Mouse (Mus musculus): ENCODE data around the gene Zmynd8. TPM values are rescaled to one million over a fixed set of nuclear protein-coding genes. Genes with fewer than 3 reads are reported as not detected.

The Zmynd8 gene
- total RNA-seq, 2 experiments from 2014 or later = 33.7 to 53.0 TPM

- peak; percentile 44 for ATAC-seq (replicated peaks; ENCODE audit: poor library complexity, severe bottlenecking)
Measured at GRCm38 (mm10) chr2:165860962-165861682, 37.7 kb downstream of the Zmynd8 start.

GRCm38 (mm10) chr2:165860447-165860846 lies 38.4 kb downstream of the Zmynd8 start:
- ATAC-seq (replicated peaks; ENCODE audit: poor library complexity, severe bottlenecking) = no peak

- peak; percentile 28; the same call in 1 of the 2 replicates for ATAC-seq (replicated peaks; ENCODE audit: poor library complexity, severe bottlenecking)
Measured at GRCm38 (mm10) chr2:165858453-165859384, 40.1 kb downstream of the Zmynd8 start.

- peak; percentile 10; the same call in 1 of the 2 replicates for ATAC-seq (replicated peaks; ENCODE audit: poor library complexity, severe bottlenecking)
Measured at GRCm38 (mm10) chr2:165857841-165858426, 40.9 kb downstream of the Zmynd8 start.

GRCm38 (mm10) chr2:165857395-165857831 lies 41.4 kb downstream of the Zmynd8 start:
- ATAC-seq (replicated peaks; ENCODE audit: poor library complexity, severe bottlenecking) = peak; percentile 18; the same call in 1 of the 2 replicates

GRCm38 (mm10) chr2:165856611-165857200 lies 42.1 kb downstream of the Zmynd8 start:
- ATAC-seq (replicated peaks; ENCODE audit: poor library complexity, severe bottlenecking) = no peak

- ATAC-seq (replicated peaks; ENCODE audit: poor library complexity, severe bottlenecking) = peak; percentile 15; the same call in 1 of the 2 replicates
Measured at GRCm38 (mm10) chr2:165855641-165856301, 43.0 kb downstream of the Zmynd8 start.

- ATAC-seq (replicated peaks; ENCODE audit: poor library complexity, severe bottlenecking) = 0 out of 2 replicates have a peak, but pooled peaks have one; percentile 8
Measured at GRCm38 (mm10) chr2:165854207-165854968, 44.4 kb downstream of the Zmynd8 start.

- ATAC-seq (replicated peaks; ENCODE audit: poor library complexity, severe bottlenecking) = peak; percentile 40
Measured at GRCm38 (mm10) chr2:165852896-165853633, 45.8 kb downstream of the Zmynd8 start.

- peak; percentile 76 for ATAC-seq (replicated peaks; ENCODE audit: poor library complexity, severe bottlenecking)
Measured at GRCm38 (mm10) chr2:165852453-165852852, 46.4 kb downstream of the Zmynd8 start.

- no peak for ATAC-seq (replicated peaks; ENCODE audit: poor library complexity, severe bottlenecking)
Measured at GRCm38 (mm10) chr2:165851811-165852415, 46.9 kb downstream of the Zmynd8 start.

- ATAC-seq (replicated peaks; ENCODE audit: poor library complexity, severe bottlenecking) = peak; percentile 16; the same call in 1 of the 2 replicates
Measured at GRCm38 (mm10) chr2:165850826-165851225, 48.0 kb downstream of the Zmynd8 start.

GRCm38 (mm10) chr2:165849129-165849528 lies 49.7 kb downstream of the Zmynd8 start:
- no peak for ATAC-seq (replicated peaks; ENCODE audit: poor library complexity, severe bottlenecking)

- ATAC-seq (replicated peaks; ENCODE audit: poor library complexity, severe bottlenecking) = no peak
Measured at GRCm38 (mm10) chr2:165846787-165847186, 52.0 kb downstream of the Zmynd8 start.

GRCm38 (mm10) chr2:165845490-165845889 lies 53.3 kb downstream of the Zmynd8 start:
- ATAC-seq (replicated peaks; ENCODE audit: poor library complexity, severe bottlenecking) = no peak

- ATAC-seq (replicated peaks; ENCODE audit: poor library complexity, severe bottlenecking) = no peak
Measured at GRCm38 (mm10) chr2:165843350-165843749, 55.5 kb downstream of the Zmynd8 start.

GRCm38 (mm10) chr2:165842241-165842640 lies 56.6 kb downstream of the Zmynd8 start:
- ATAC-seq (replicated peaks; ENCODE audit: poor library complexity, severe bottlenecking) = no peak

GRCm38 (mm10) chr2:165841805-165842204 lies 57.0 kb downstream of the Zmynd8 start:
- ATAC-seq (replicated peaks; ENCODE audit: poor library complexity, severe bottlenecking) = no peak

Measured in granulocyte monocyte progenitor cell, adult 5-6 weeks (primary cell).